Mouse (Mus musculus): Measurements from ENCODE around the gene Cops4. TPM values are rescaled to one million over a fixed set of nuclear protein-coding genes. Genes with fewer than 3 reads are reported as not detected.

Cops4 gene
- polyA plus RNA-seq, 1 experiment from 2014 or later: 171 TPM

GRCm38 (mm10) chr5:100582435-100582826 is 64.3 kb downstream of the Cops4 start:
- H3K36me3 ChIP-seq: no peaks in the 10 kb centered on the region
- 89% methylated on average over 5 of the region's 5 CpGs for WGBS
- no peak for ATAC-seq (ENCODE audit: low FRiP score, low read depth)
- H3K27ac ChIP-seq (replicated peaks): no peak overlapping the region
- no peak overlapping the region for H3K9ac ChIP-seq
- H3K4me2 ChIP-seq: no peak overlapping the region
- H3K4me1 ChIP-seq (replicated peaks): no peaks in the 10 kb centered on the region
- H3K9me3 ChIP-seq: no peaks in the 10 kb centered on the region
- H3K27me3 ChIP-seq: no peaks in the 10 kb centered on the region
- H3K4me3 ChIP-seq: no peak overlapping the region

- Histone ChIP-seq H3K9me3 (no peaks in the 10 kb centered on the region), H3K4me3 (no peak overlapping the region), H3K9ac (no peak overlapping the region), H3K36me3 (no peaks in the 10 kb centered on the region), H3K27me3 (no peaks in the 10 kb centered on the region), H3K27ac (replicated peaks) (no peak overlapping the region), H3K4me1 (replicated peaks) (no peaks in the 10 kb centered on the region), H3K4me2 (no peak overlapping the region)
- 90% methylated on average over 7 of the region's 7 CpGs for WGBS
- no peak for ATAC-seq (ENCODE audit: low FRiP score, low read depth)
These were observed 65.0 kb downstream of the Cops4 start for GRCm38 (mm10) chr5:100583066-100583465.

- no peak overlapping the region for H3K4me2 ChIP-seq
- no peak for ATAC-seq (ENCODE audit: low FRiP score, low read depth)
- H3K4me3 ChIP-seq: no peak overlapping the region
- H3K27me3 ChIP-seq: no peaks in the 10 kb centered on the region
- H3K4me1 ChIP-seq (replicated peaks): no peaks in the 10 kb centered on the region
- no peaks in the 10 kb centered on the region for H3K9me3 ChIP-seq
- no peak overlapping the region for H3K27ac ChIP-seq (replicated peaks)
- no peak overlapping the region for H3K9ac ChIP-seq
- no peaks in the 10 kb centered on the region for H3K36me3 ChIP-seq
- 91% methylated on average over 8 of the region's 8 CpGs for WGBS
These were observed 67.1 kb downstream of the Cops4 start for GRCm38 (mm10) chr5:100585206-100585644.

GRCm38 (mm10) chr5:100585657-100586056 is 67.5 kb downstream of the Cops4 start:
- WGBS: 97% methylated on average over 3 of the region's 3 CpGs
- Histone ChIP-seq H3K9me3 (no peaks in the 10 kb centered on the region), H3K27ac (replicated peaks) (no peak overlapping the region), H3K4me2 (no peak overlapping the region), H3K4me1 (replicated peaks) (no peaks in the 10 kb centered on the region), H3K36me3 (no peaks in the 10 kb centered on the region), H3K4me3 (no peak overlapping the region), H3K9ac (no peak overlapping the region), H3K27me3 (no peaks in the 10 kb centered on the region)
- no peak for ATAC-seq (ENCODE audit: low FRiP score, low read depth)

- Histone ChIP-seq H3K9me3 (no peaks in the 10 kb centered on the region), H3K9ac (no peak overlapping the region), H3K27ac (replicated peaks) (no peak overlapping the region), H3K27me3 (no peaks in the 10 kb centered on the region), H3K36me3 (no peaks in the 10 kb centered on the region), H3K4me3 (no peak overlapping the region), H3K4me1 (replicated peaks) (no peaks in the 10 kb centered on the region), H3K4me2 (no peak overlapping the region)
- 97% methylated on average over 7 of the region's 7 CpGs for WGBS
- ATAC-seq (ENCODE audit: low FRiP score, low read depth): no peak
These were observed 69.0 kb downstream of the Cops4 start for GRCm38 (mm10) chr5:100587136-100587535.

- Histone ChIP-seq H3K4me1 (replicated peaks) (no peaks in the 10 kb centered on the region), H3K27me3 (no peaks in the 10 kb centered on the region), H3K27ac (replicated peaks) (no peak overlapping the region), H3K4me3 (no peak overlapping the region), H3K9ac (no peak overlapping the region), H3K4me2 (no peak overlapping the region), H3K36me3 (no peaks in the 10 kb centered on the region), H3K9me3 (no peaks in the 10 kb centered on the region)
- ATAC-seq (ENCODE audit: low FRiP score, low read depth): no peak
- WGBS: 61% methylated on average over 2 of the region's 2 CpGs
These were observed 69.5 kb downstream of the Cops4 start for GRCm38 (mm10) chr5:100587626-100588025.

GRCm38 (mm10) chr5:100590505-100590904 is 72.4 kb downstream of the Cops4 start:
- Histone ChIP-seq H3K4me2 (no peak overlapping the region), H3K27me3 (no peaks in the 10 kb centered on the region), H3K27ac (replicated peaks) (no peak overlapping the region), H3K4me1 (replicated peaks) (no peaks in the 10 kb centered on the region), H3K9ac (no peak overlapping the region), H3K4me3 (no peak overlapping the region), H3K9me3 (no peaks in the 10 kb centered on the region), H3K36me3 (no peaks in the 10 kb centered on the region)
- no peak for ATAC-seq (ENCODE audit: low FRiP score, low read depth)
- WGBS: 91% methylated on average over 5 of the region's 5 CpGs

GRCm38 (mm10) chr5:100594803-100595467 is 76.8 kb downstream of the Cops4 start:
- Histone ChIP-seq H3K9me3 (no peaks in the 10 kb centered on the region), H3K4me2 (no peak overlapping the region), H3K4me3 (no peak overlapping the region), H3K27ac (replicated peaks) (no peak overlapping the region), H3K36me3 (no peaks in the 10 kb centered on the region), H3K27me3 (no peaks in the 10 kb centered on the region), H3K4me1 (replicated peaks) (no peaks in the 10 kb centered on the region), H3K9ac (no peak overlapping the region)
- WGBS: 80% methylated on average over 13 of the region's 13 CpGs
- no peak for ATAC-seq (ENCODE audit: low FRiP score, low read depth)

GRCm38 (mm10) chr5:100595999-100596398 is 77.9 kb downstream of the Cops4 start:
- WGBS: 94% methylated on average over 6 of the region's 6 CpGs
- H3K4me1 ChIP-seq (replicated peaks): no peaks in the 10 kb centered on the region

More at GRCm38 (mm10) chr5:100595999-100596398, 77.9 kb downstream of the Cops4 start:
- no peaks in the 10 kb centered on the region for H3K9me3 ChIP-seq
- no peaks in the 10 kb centered on the region for H3K36me3 ChIP-seq
- no peak for ATAC-seq (ENCODE audit: low FRiP score, low read depth)
- H3K27me3 ChIP-seq: no peaks in the 10 kb centered on the region
- no peak overlapping the region for H3K27ac ChIP-seq (replicated peaks)
- no peak overlapping the region for H3K4me3 ChIP-seq
- no peak overlapping the region for H3K9ac ChIP-seq
- H3K4me2 ChIP-seq: no peak overlapping the region

Small RNA genes within 50 kb of the gene (microRNA-seq; reads per million reads assigned to microRNA genes)
- gene Gm23222: not detected

Other genes with a start within 250 kb of the Cops4 start
- gene Sec31a, start 102.1 kb upstream of the Cops4 start, polyA plus RNA-seq (2015; fragmentation: Nextera tagmentation; extraction: Ambion mirVana): 86.4 and 95.4 TPM in 2 replicates
- gene Lin54, start 17.7 kb upstream of the Cops4 start, polyA plus RNA-seq (2015; fragmentation: Nextera tagmentation; extraction: Ambion mirVana): 7.1 and 7.4 TPM in 2 replicates
- 0.35 and 3.9 TPM in 2 replicates for gene Plac8, start 53.9 kb downstream of the Cops4 start, polyA plus RNA-seq (2015; fragmentation: Nextera tagmentation; extraction: Ambion mirVana)
- gene Coq2, start 156.8 kb downstream of the Cops4 start, polyA plus RNA-seq (2015; fragmentation: Nextera tagmentation; extraction: Ambion mirVana): 52.2 and 52.3 TPM in 2 replicates
- 0.50 and 0.53 TPM in 2 replicates for gene Hpse, start 201.4 kb downstream of the Cops4 start, polyA plus RNA-seq (2015; fragmentation: Nextera tagmentation; extraction: Ambion mirVana)